Mouse (Mus musculus) E14TG2a.4 (cell line): ENCODE measurements around the gene Gcn1l1.

Source experiments
- CTCF ChIP-seq: conservative IDR thresholded peaks from 2 replicates; pipeline ENCODE4 v1.5.1; 2014; ENCODE audit warnings: low read length
- NANOG ChIP-seq: IDR thresholded peaks from 2 replicates; pipeline ENCODE4 v1.6.1; 2014; ENCODE audit warnings: borderline replicate concordance, low read length, mixed read lengths

DNA sequence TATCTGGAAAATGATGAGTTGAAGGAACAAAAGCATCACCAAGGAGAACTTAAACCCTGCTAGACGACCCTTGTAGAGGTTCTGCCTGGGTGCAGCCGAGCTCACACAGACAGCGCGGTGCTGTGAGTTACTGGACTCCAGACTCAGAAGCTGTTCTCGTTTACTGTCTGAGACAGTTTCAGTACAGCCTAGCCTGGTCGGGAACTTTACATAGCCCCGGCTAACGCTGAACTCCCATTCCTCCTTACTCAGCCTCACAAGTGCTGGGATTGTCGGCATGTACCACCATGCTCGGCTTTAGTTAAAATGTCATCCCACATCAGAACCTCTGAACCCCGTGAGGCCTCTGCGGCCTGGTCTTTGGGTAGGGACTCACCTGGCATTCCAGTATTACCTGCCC lies 103.9 kb downstream of the Gcn1l1 start:
- no peak for TF ChIP-seq CTCF
- no peak for TF ChIP-seq NANOG
